In genomic region chr8:94980176-94980575, GRCm38 (mm10) we compare ENCODE assay signal across 16 mouse cellular contexts. TPM values are rescaled to one million over a fixed set of nuclear protein-coding genes. Genes with fewer than 3 reads are reported as not detected.
DNase-seq lines count a peak whose midpoint lies in the region; ATAC-seq lines count a peak whose summit lies in the region.
"Had no signal": no experiment of that assay in that cellular context is flagged by ENCODE, and none has a peak within 500 bp of the region (broad histone marks: within the 10 kb centered on the region; RNA-seq: fewer than 3 reads in every experiment).

No protein-coding gene starts in this region.

- no peak overlapping the region for H3K4me3 ChIP-seq in lung, embryonic 15.5 days
- no peak overlapping the region for H3K4me3 ChIP-seq in stomach, embryonic 16.5 days (replicated peaks; ENCODE audit: low read length)
- H3K4me3 ChIP-seq: embryonic facial prominence, embryonic 12.5 days; heart, embryonic 12.5 days; neural tube, embryonic 13.5 days had no signal

- peak overlapping the region; percentile 33; the same call in 1 of the 2 replicates for H3K27ac ChIP-seq in lung, embryonic 15.5 days
- peak overlapping the region; percentile 9; the same call in 1 of the 2 replicates for H3K27ac ChIP-seq in stomach, embryonic 16.5 days (ENCODE audit: low read length)
- H3K27ac ChIP-seq: embryonic facial prominence, embryonic 12.5 days; macrophage had no signal

- H3K9ac ChIP-seq in lung, embryonic 15.5 days: no peak overlapping the region
- no peak overlapping the region for H3K9ac ChIP-seq in stomach, embryonic 16.5 days (ENCODE audit: low read length)
- H3K9ac ChIP-seq: embryonic facial prominence, embryonic 12.5 days; heart, embryonic 12.5 days; neural tube, embryonic 13.5 days had no signal

- H3K36me3 ChIP-seq in lung, embryonic 15.5 days: no peaks in the 10 kb centered on the region
- H3K36me3 ChIP-seq in stomach, embryonic 16.5 days (ENCODE audit: control insufficient read depth, insufficient read depth, low read length): no peaks in the 10 kb centered on the region
- H3K36me3 ChIP-seq: embryonic facial prominence, embryonic 12.5 days; heart, embryonic 12.5 days; neural tube, embryonic 13.5 days had no signal

- no peaks in the 10 kb centered on the region for H3K27me3 ChIP-seq in lung, embryonic 15.5 days
- H3K27me3 ChIP-seq in stomach, embryonic 16.5 days (ENCODE audit: control insufficient read depth, insufficient read depth, low read length): no peaks in the 10 kb centered on the region
- H3K27me3 ChIP-seq: neural tube, embryonic 13.5 days had no signal

- WGBS in lung, embryonic 15.5 days: 72% methylated on average over 5 of the region's 5 CpGs
- 88% methylated on average over 5 of the region's 5 CpGs for WGBS in stomach, embryonic 16.5 days

- H3K9me3 ChIP-seq in lung, embryonic 15.5 days: no peaks in the 10 kb centered on the region
- no peaks in the 10 kb centered on the region for H3K9me3 ChIP-seq in stomach, embryonic 16.5 days (replicated peaks; ENCODE audit: control insufficient read depth, low read length)
- H3K9me3 ChIP-seq: embryonic facial prominence, embryonic 12.5 days; heart, embryonic 12.5 days; neural tube, embryonic 13.5 days had no signal

- peak overlapping the region; percentile 16; the same call in 1 of the 2 replicates for H3K4me2 ChIP-seq in lung, embryonic 15.5 days
- no peak overlapping the region; the same call in 1 of the 2 replicates for H3K4me2 ChIP-seq in stomach, embryonic 16.5 days (ENCODE audit: low read depth, low read length)
- H3K4me2 ChIP-seq: embryonic facial prominence, embryonic 12.5 days; heart, embryonic 12.5 days; neural tube, embryonic 13.5 days had no signal

- ATAC-seq in lung, embryonic 15.5 days (ENCODE audit: borderline replicate concordance, extremely low read depth, low FRiP score, low TSS enrichment): no peak
- ATAC-seq in stomach, embryonic 16.5 days (ENCODE audit: insufficient read depth, low FRiP score): no peak
- no peak for ATAC-seq in monocyte, adult 5-6 weeks (replicated peaks; ENCODE audit: insufficient number of reproducible peaks, low FRiP score, low TSS enrichment, poor library complexity, severe bottlenecking)

- DNase-seq in lung, postnatal 25 days (ENCODE audit: low spot score): no peak
- DNase-seq in kidney, adult 9 months: peak; percentile 87
- DNase-seq in kidney, postnatal 14 days: peak; percentile 88
- DNase-seq in cerebellum, adult 9-11 months: no peak
- DNase-seq: adrenal gland, postnatal 10 days; cerebellum, postnatal 36 days; gastrocnemius, postnatal 25 days; heart, postnatal 4 days; thymus, adult 18-20 months had no signal

- peaks cover 62% of the 10 kb centered on the region for H3K4me1 ChIP-seq in lung, embryonic 15.5 days
- H3K4me1 ChIP-seq in stomach, embryonic 16.5 days (ENCODE audit: control insufficient read depth, insufficient read depth, low read length): peaks cover 54% of the 10 kb centered on the region

RNA-seq across cellular contexts. Expression of gene Adgrg1, which starts 5.6 kb away (rescaled TPM):
- 35.4 and 35.6 TPM in 2 replicates for polyA plus RNA-seq in lung, embryonic 15.5 days (2015; fragmentation: Nextera tagmentation; extraction: Ambion mirVana)
- polyA plus RNA-seq in stomach, embryonic 16.5 days (2015; fragmentation: Nextera tagmentation; extraction: Ambion mirVana): 51.1 and 65.2 TPM in 2 replicates
- 2.2 to 16.6 TPM (median 4.6 TPM) in 3 replicates for total RNA-seq in monocyte, adult 5-6 weeks (2017)

RNA-seq across cellular contexts. Expression of gene Adgrg3, which starts 37.3 kb away (rescaled TPM):
- polyA plus RNA-seq in lung, embryonic 15.5 days (2015; fragmentation: Nextera tagmentation; extraction: Ambion mirVana): 4.3 and 5.2 TPM in 2 replicates
- 3.2 and 3.7 TPM in 2 replicates for polyA plus RNA-seq in stomach, embryonic 16.5 days (2015; fragmentation: Nextera tagmentation; extraction: Ambion mirVana)
- total RNA-seq in monocyte, adult 5-6 weeks (2017): 2.9 to 15.5 TPM (median 10.1 TPM) in 3 replicates

RNA-seq across cellular contexts. Expression of gene Adgrg5, which starts 56.7 kb away (rescaled TPM):
- 0.29 and 0.36 TPM in 2 replicates for polyA plus RNA-seq in lung, embryonic 15.5 days (2015; fragmentation: Nextera tagmentation; extraction: Ambion mirVana)
- 0.44 and 0.45 TPM in 2 replicates for polyA plus RNA-seq in stomach, embryonic 16.5 days (2015; fragmentation: Nextera tagmentation; extraction: Ambion mirVana)
- 0.86 to 2.6 TPM (median 1.9 TPM) in 3 replicates for total RNA-seq in monocyte, adult 5-6 weeks (2017)
- total RNA-seq: gastrocnemius, postnatal 25 days had no signal

Comparison
In these comparisons a context has a peak if more than half of its experiments do, and no peak if none do; other contexts are left out.
1. DNase-seq: peak in kidney, adult 9 months (single experiment) and kidney, postnatal 14 days (single experiment); none in lung, postnatal 25 days (single experiment) and cerebellum, adult 9-11 months (single experiment).